Mouse (Mus musculus) limb, embryonic 10.5 days (tissue): Measurements from ENCODE around the gene Spink2. TPM values are rescaled to one million over a fixed set of nuclear protein-coding genes. Genes with fewer than 3 reads are reported as not detected.
"Not testable (repeated sequence)": the region's sequence is repeated elsewhere in the genome, so short reads cannot be mapped to it uniquely, and the experiment has no call there.

Experiments used
- DNase-seq: peaks from one replicate; pipeline ENCODE4 v3.0.0-alpha.2; 2017; ENCODE audit warnings: low spot score
- H3K27ac ChIP-seq: fragments of 300-500 bp; sonication (generic); 2 replicates; pipeline ENCODE4 v1.5.1; 2016; ENCODE audit warnings: mild to moderate bottlenecking
- H3K27me3 ChIP-seq: fragments of 300-500 bp; sonication (generic); 2 replicates; pipeline ENCODE4 v1.6.1; 2016; ENCODE audit warnings: low read depth, mild to moderate bottlenecking; ENCODE audit not compliant: poor library complexity, severe bottlenecking
- H3K36me3 ChIP-seq: fragments of 300-500 bp; sonication (generic); 2 replicates; pipeline ENCODE4 v1.6.1; 2016; ENCODE audit warnings: mild to moderate bottlenecking, moderate library complexity
- H3K4me1 ChIP-seq: fragments of 300-500 bp; sonication (generic); 2 replicates; pipeline ENCODE4 v1.6.1; 2016
- H3K4me3 ChIP-seq: fragments of 300-500 bp; sonication (generic); 2 replicates; pipeline ENCODE4 v1.5.1; 2016; ENCODE audit warnings: mild to moderate bottlenecking, moderate library complexity
- H3K9me3 ChIP-seq: fragments of 300-500 bp; sonication (generic); replicated peaks from 2 replicates; pipeline ENCODE4 v1.6.1; 2016; ENCODE audit warnings: mild to moderate bottlenecking
- WGBS: fragments of 180-500 bp; shearing (Covaris S2); methylation state at CpG from one replicate; pipeline ENCODE4 v1.1.7; 2016; 5-methylcytosine and 5-hydroxymethylcytosine counted together
- polyA plus RNA-seq: library from polyadenylated mRNA; unstranded; fragments of >200 nt; fragmentation: Nextera tagmentation; extraction: Ambion mirVana; gene quantifications from 2 replicates; pipeline ENCODE4 v1.2.1, GENCODE M21; 2016

Gene Spink2
- polyA plus RNA-seq, 1 experiment from 2014 or later, result 0.89 TPM

DNA sequence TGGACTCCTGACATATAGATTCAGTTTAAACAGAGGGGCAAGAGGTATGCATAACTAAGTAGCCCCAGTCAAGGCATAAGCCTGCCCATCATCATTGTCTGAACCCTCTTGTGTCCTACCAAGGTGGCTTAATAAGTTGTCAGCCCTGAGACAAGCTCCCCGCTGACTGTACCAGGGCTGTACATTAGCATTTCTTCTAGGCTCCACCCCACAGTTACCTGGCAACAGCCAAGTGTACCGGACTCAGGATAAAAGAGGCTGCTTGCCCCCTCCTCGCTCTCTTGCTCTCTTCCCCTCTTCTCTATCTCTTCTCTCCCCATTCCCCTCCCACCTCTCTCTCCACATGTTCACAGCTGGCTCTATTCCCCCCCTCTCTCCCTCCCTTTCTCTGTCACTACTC, 23.6 kb upstream of the Spink2 start:
- 68% methylated on average over 3 of the region's 3 CpGs for WGBS
- Histone ChIP-seq H3K4me1 (no peaks in the 10 kb centered on the region), H3K36me3 (no peaks in the 10 kb centered on the region), H3K4me3 (no peak overlapping the region), H3K27me3 (no peaks in the 10 kb centered on the region), H3K9me3 (no peaks in the 10 kb centered on the region), H3K27ac (no peak overlapping the region)
- DNase-seq, result no peak

DNA sequence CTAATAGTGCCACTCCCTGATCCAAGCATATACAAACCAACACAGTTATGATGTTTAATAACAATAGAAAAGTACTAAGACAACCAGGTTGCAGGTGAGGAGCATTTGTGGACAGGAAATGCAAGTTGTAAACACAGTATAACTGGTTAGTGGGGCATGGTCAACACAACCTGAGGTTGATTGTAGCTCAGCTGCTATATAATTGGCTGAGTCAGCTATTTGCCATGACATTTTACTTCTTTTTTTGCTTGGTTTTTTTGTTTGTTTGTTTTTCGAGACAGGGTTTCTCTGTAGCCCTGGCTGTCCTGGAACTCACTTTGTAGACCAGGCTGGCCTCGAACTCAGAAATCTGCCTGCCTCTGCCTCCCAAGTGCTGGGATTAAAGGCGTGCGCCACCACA, 20.6 kb upstream of the Spink2 start:
- H3K9me3 ChIP-seq, DNase-seq, H3K36me3 ChIP-seq, H3K27ac ChIP-seq, H3K4me3 ChIP-seq, H3K27me3 ChIP-seq, H3K4me1 ChIP-seq: not testable (repeated sequence)
- WGBS, result 88% methylated on average over 4 of the region's 4 CpGs

DNA sequence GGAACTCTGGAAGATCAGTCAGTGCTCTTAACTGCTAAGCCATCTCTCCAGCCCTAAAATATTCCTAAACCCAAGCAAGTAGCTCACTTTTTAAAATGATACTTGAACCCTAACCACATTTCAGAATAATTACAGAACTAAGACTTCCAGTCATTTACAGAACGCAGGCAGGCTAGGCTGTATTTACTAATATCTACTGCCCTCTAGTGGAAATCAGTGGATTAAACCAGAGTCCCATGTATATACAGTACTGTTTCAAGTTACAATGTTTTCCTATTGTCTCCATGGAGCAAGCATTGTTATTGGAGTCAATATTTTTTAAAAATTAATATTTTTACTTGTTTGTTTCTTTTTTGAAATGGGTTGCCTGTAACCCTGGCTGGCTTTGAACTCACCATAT, 17.7 kb upstream of the Spink2 start:
- no peak for DNase-seq
- Histone ChIP-seq H3K27ac (no peak overlapping the region), H3K4me3 (no peak overlapping the region), H3K27me3 (no peaks in the 10 kb centered on the region), H3K4me1 (no peaks in the 10 kb centered on the region), H3K9me3 (no peaks in the 10 kb centered on the region), H3K36me3 (no peaks in the 10 kb centered on the region)
- 45% methylated on average over 1 of the region's 1 CpGs for WGBS

DNA sequence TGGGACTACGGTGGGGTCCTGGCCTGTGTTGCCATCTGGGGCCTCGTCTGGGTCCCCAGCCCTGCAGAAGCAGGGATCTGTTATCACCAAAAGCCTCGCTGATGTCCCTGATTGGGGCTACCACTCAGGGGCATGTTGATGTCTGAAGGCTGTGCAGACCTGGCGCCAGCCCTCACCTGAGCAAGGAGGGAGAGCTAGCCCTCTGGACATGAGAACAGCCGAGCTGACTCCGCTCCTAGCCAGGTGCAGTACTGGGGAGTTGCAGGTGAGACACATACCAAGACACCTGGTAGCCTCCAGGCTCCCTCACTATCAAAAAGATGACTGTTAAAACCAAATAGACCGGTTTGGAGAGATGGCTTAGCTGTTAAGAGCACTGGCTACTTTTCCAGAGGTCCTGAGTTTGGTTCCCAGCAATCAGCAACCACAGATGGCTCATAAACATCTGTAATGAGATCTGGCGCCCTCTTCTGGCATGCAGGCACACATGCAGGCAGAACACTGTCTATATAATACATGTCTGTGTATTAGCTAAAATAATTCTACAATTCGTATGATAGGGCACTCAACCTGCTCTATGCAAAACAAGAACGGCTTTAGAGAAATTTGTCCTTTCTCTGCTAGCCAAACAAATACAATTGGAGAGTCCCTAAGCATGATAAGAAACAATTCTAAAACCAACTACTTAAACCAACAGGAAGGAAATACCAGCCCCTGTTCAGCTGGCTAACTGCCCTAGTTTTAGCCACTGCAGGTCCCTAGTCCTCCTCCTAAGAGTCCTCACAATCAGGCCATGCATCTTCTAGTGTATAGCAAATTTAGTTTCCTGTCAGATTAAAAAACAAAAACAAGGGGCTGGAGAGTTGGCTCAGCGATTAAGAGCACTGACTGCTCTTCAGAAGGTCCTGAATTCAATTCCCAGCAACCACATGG, 12.0 kb upstream of the Spink2 start:
- Histone ChIP-seq H3K36me3 (no peaks in the 10 kb centered on the region), H3K27me3 (no peaks in the 10 kb centered on the region), H3K4me3 (no peak overlapping the region), H3K27ac (no peak overlapping the region), H3K9me3 (no peaks in the 10 kb centered on the region), H3K4me1 (no peaks in the 10 kb centered on the region)
- no peak for DNase-seq
- 81% methylated on average over 11 of the region's 11 CpGs for WGBS

DNA sequence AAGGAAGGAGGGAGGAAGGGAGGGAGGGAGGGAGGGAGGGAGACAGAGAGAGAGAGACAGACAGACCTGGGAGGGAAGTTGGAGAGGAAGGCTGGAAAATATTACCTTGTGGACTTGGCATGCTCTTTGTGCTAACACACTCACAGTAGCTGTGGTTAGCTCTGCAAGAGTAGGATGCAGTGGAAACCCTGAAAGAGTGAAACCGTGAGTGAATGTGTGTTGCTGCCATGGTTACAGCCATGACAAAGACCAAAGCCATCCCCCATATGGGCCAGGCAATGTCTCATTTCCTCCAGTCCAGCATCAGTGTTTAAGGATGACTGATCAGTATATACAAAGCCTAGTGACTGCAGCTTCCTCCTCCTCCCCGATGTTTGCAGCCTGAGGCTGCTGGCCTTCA, 6.5 kb upstream of the Spink2 start:
- no peaks in the 10 kb centered on the region for H3K9me3 ChIP-seq
- WGBS, result 27% methylated on average over 2 of the region's 2 CpGs
- H3K36me3 ChIP-seq, result no peaks in the 10 kb centered on the region
- no peak for DNase-seq
- H3K27me3 ChIP-seq, result no peaks in the 10 kb centered on the region
- no peak overlapping the region for H3K27ac ChIP-seq
- H3K4me3 ChIP-seq, result peak overlapping the region; percentile 27; the same call in 1 of the 2 replicates
- no peaks in the 10 kb centered on the region for H3K4me1 ChIP-seq

DNA sequence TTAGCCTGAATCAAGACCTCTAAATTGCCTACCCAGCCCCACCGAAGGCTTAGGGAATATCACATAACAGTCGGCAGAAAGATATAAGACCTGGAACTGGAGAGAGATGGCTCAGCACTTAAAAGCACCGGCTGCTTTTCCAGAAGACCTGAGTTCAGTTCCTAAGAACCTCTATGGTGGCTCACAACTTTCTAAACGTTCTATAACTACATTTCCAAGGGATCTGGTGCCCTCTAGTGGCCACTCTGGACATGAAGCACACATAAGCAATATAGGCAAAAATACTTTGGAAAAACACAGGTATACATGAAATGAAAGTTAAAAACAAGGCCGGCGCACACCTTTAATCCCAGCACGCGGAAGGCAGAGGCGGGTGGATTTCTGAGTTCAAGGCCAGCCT, 5.9 kb upstream of the Spink2 start:
- DNase-seq, result peak; percentile 85
- Histone ChIP-seq H3K9me3 (no peaks in the 10 kb centered on the region), H3K27ac (no peak overlapping the region), H3K4me1 (no peaks in the 10 kb centered on the region), H3K4me3 (peak overlapping the region; percentile 27; the same call in 1 of the 2 replicates), H3K27me3 (no peaks in the 10 kb centered on the region), H3K36me3 (no peaks in the 10 kb centered on the region)
- 12% methylated on average over 9 of the region's 9 CpGs for WGBS

DNA sequence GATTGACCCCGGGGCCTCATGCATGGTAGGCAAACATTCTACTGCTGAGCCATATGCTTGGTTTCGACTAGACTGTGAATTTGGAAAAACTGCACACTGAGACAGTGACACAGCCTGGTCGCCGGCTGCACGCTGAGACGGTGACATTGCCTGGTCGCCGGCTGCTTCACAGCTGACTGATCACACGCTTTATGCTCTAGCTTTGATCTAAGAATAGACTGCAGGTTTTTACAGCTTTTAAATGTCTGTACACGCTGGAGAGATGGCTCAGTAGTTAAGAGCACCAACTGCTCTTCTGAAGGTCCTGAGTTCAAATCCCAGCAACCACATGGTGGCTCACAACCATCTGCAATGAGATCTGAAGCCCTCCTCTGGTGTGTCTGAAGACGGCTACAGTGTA, 5.1 kb downstream of the Spink2 start:
- no peak for DNase-seq
- H3K36me3 ChIP-seq, result no peaks in the 10 kb centered on the region
- H3K4me1 ChIP-seq, result peaks cover 3% of the 10 kb centered on the region
- no peaks in the 10 kb centered on the region for H3K9me3 ChIP-seq
- no peak overlapping the region for H3K27ac ChIP-seq
- no peak overlapping the region for H3K4me3 ChIP-seq
- no peaks in the 10 kb centered on the region for H3K27me3 ChIP-seq
- WGBS, result 82% methylated on average over 11 of the region's 11 CpGs

DNA sequence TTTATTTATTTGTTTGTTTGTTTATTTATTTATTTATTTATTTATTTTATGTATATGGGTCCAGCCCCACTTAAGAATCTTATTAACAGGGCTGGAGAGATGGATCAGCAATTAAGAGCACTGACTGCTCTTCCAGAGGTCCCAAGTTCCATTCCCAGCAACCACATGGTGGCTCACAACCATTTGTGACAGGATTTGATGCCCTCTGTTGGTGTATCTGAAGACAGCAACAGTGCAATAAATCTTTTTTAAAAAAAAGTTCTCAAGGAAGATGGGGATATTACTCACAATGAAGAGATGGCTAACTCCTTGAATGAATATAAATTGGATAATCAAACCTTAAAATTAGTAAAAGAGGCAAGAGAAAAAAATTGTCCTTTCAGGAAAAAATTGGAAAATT, 9.0 kb downstream of the Spink2 start:
- Histone ChIP-seq H3K9me3 (no peaks in the 10 kb centered on the region), H3K36me3 (no peaks in the 10 kb centered on the region), H3K4me1 (no peaks in the 10 kb centered on the region), H3K4me3 (no peak overlapping the region), H3K27ac (no peak overlapping the region), H3K27me3 (no peaks in the 10 kb centered on the region)
- no peak for DNase-seq

DNA sequence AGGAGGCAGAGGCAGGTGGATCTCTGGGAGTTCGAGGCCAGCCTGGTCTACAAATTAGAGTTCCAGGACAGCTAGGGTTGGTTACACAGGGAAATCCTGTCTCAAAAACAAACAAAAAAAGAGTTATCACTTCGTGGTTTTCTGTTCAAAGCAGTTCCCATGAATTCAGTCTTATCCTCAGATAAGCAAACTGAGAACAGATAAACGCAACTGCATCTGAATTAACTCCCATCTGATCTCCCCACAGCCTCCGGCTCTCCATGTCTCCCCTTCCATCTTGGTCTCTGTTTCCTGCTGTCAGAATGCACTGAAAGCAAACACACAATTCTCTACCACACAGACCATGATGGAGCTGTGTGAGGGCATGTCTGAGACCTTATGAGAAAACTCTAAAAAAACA, 10.6 kb downstream of the Spink2 start:
- H3K36me3 ChIP-seq, result no peaks in the 10 kb centered on the region
- no peak overlapping the region for H3K27ac ChIP-seq
- no peak overlapping the region for H3K4me3 ChIP-seq
- no peaks in the 10 kb centered on the region for H3K4me1 ChIP-seq
- H3K9me3 ChIP-seq, result no peaks in the 10 kb centered on the region
- 78% methylated on average over 4 of the region's 4 CpGs for WGBS
- H3K27me3 ChIP-seq, result no peaks in the 10 kb centered on the region
- no peak for DNase-seq

DNA sequence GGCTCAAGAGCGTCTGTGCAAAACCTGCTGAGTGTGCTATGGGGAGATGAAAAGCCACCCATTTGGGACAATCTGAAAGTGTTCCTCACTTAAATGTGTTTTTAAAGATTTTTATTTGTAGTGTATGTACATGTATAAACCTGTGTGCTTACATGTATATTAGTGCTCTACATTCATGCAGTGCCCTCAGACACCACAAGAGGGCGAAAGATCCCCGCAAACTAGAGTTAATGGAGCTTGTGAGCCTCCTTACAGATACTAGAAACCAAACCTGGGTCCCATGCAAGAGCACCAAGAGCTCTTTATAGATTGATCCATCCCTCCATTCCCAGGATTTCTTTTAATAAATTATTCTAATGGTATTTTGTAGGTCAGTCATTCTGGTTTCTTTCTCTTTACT, 17.3 kb downstream of the Spink2 start:
- Histone ChIP-seq H3K27ac (no peak overlapping the region), H3K27me3 (no peaks in the 10 kb centered on the region), H3K9me3 (no peaks in the 10 kb centered on the region), H3K36me3 (no peaks in the 10 kb centered on the region), H3K4me3 (no peak overlapping the region), H3K4me1 (no peaks in the 10 kb centered on the region)
- peak; percentile 53 for DNase-seq
- WGBS, result 49% methylated on average over 3 of the region's 3 CpGs

DNA sequence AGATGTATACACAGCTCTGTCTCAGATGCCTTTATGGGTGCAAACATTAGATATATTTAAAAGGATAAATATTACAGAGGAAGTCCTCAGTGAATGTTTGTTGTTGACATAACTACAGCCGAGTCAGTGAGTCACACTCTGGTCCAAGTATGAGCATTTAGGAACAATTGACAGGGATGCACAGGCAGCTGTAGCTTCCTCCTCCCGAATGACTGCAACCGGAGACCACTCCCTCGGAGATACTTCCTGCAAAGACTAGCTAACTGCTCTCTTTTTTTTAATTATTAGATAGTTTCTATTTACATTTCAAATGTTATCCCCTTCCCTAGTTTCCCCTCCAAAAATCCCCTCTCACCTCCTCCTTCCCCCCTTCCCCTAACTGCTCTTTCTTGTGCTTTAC, 18.0 kb downstream of the Spink2 start:
- no peaks in the 10 kb centered on the region for H3K9me3 ChIP-seq
- no peaks in the 10 kb centered on the region for H3K4me1 ChIP-seq
- H3K36me3 ChIP-seq, result no peaks in the 10 kb centered on the region
- DNase-seq, result no peak
- no peak overlapping the region for H3K4me3 ChIP-seq
- H3K27me3 ChIP-seq, result no peaks in the 10 kb centered on the region
- WGBS, result 73% methylated on average over 4 of the region's 4 CpGs
- H3K27ac ChIP-seq, result no peak overlapping the region

DNA sequence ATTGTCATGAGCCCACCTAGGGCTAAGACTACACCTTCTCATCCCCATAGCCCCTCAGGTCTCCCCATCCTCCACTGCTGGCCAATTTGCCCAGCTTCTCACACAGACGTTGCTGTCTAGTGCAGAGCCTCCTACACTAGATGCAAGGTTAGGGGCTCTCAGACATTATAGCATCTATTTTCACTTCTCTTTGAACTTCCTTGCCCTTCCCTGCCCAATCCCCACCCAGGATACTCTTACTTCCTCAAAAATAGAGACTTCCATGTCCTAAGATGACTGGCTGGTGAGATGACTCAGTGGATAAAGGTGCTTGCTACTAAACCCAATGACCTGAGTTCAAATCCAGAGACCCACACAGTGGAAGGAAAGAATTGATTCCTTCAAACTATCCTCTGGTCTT, 19.6 kb downstream of the Spink2 start:
- DNase-seq, result no peak
- no peaks in the 10 kb centered on the region for H3K36me3 ChIP-seq
- H3K27me3 ChIP-seq, result no peaks in the 10 kb centered on the region
- H3K4me1 ChIP-seq, result no peaks in the 10 kb centered on the region
- H3K9me3 ChIP-seq, result no peaks in the 10 kb centered on the region
- H3K27ac ChIP-seq, result no peak overlapping the region
- no peak overlapping the region for H3K4me3 ChIP-seq
- 75% methylated on average over 1 of the region's 1 CpGs for WGBS

DNA sequence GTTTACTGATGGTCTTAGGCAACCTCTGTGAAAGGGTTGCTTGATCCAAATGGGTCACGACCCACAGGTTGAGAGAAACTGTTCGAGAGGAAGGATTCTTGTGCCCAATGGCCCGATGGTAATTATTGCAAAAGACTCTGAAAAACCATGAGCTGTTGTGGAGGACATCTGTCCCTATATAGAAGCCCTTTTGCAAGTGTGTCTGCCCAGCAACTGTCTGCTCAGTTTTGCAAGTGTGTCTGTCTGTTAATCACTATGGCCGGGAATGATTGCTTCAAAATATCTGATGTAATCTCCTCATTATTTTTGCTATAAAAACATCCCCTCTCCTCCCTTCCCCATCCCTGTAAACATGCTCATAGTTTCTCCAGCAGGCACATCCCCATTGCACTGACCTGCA, 20.2 kb downstream of the Spink2 start:
- no peaks in the 10 kb centered on the region for H3K36me3 ChIP-seq
- no peak overlapping the region for H3K27ac ChIP-seq
- no peaks in the 10 kb centered on the region for H3K9me3 ChIP-seq
- no peak overlapping the region for H3K4me3 ChIP-seq
- H3K27me3 ChIP-seq, result no peaks in the 10 kb centered on the region
- 90% methylated on average over 4 of the region's 4 CpGs for WGBS
- DNase-seq, result no peak
- no peaks in the 10 kb centered on the region for H3K4me1 ChIP-seq

DNA sequence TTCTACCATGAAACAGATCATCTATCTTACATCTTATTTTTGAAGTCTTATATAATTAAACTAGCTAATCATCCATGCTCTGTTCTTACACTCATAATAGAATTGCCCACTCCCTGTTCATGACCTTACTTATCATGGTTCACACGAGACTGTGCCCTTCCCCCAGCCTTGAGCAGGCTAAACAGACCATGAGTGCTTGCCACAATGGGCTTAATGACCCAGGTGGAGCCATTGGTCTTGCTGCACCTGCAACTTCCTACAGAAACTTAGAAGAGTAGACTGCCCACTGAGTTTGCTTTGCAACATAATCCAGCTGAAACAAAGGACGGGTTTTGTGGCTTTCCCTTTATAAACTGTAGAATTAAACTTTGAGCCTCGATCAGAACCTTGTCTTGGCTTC, 22.5 kb downstream of the Spink2 start:
- no peak for DNase-seq

More for the DNA sequence above, 22.5 kb downstream of the Spink2 start:
- 75% methylated on average over 3 of the region's 3 CpGs for WGBS
- no peak overlapping the region for H3K27ac ChIP-seq
- no peaks in the 10 kb centered on the region for H3K9me3 ChIP-seq
- no peak overlapping the region for H3K4me3 ChIP-seq
- H3K27me3 ChIP-seq, result no peaks in the 10 kb centered on the region
- H3K4me1 ChIP-seq, result no peaks in the 10 kb centered on the region
- no peaks in the 10 kb centered on the region for H3K36me3 ChIP-seq
